ENCODE assay signal across 13 mouse cellular contexts in genomic region chr12:79609399-79610010, GRCm38 (mm10).
DNase-seq lines count a peak whose midpoint lies in the region; ATAC-seq lines count a peak whose summit lies in the region.
"Had no signal": no experiment of that assay in that cellular context is flagged by ENCODE, and none has a peak within 500 bp of the region (broad histone marks: within the 10 kb centered on the region; RNA-seq: fewer than 3 reads in every experiment).

No protein-coding gene starts in this region.

- H3K4me1 ChIP-seq in heart, embryonic 16.5 days (ENCODE audit: control insufficient read depth, insufficient read depth, low read length) = peaks cover 25% of the 10 kb centered on the region
- H3K4me1 ChIP-seq in neural tube, embryonic 12.5 days = peaks cover 11% of the 10 kb centered on the region
- peaks cover 79% of the 10 kb centered on the region for H3K4me1 ChIP-seq in liver, embryonic 13.5 days (replicated peaks)

- H3K27ac ChIP-seq in heart, embryonic 16.5 days (ENCODE audit: low read length) = 0 out of 2 replicates have a peak overlapping the region, but pooled peaks have one; percentile 9
- H3K27ac ChIP-seq in neural tube, embryonic 12.5 days = no peak overlapping the region
- peak overlapping the region; percentile 96 for H3K27ac ChIP-seq in liver, embryonic 13.5 days

- no peak for DNase-seq in heart, adult 8-10 months (ENCODE audit: low spot score)
- no peak for DNase-seq in neural tube, embryonic 10.5 days (ENCODE audit: extremely low spot score, low spot score)
- DNase-seq in liver, embryonic 13.5 days = no peak
- DNase-seq in lung, postnatal 14 days = no peak
- DNase-seq in cerebellum, adult 11 months = no peak
- DNase-seq in heart, adult 9 months (ENCODE audit: low spot score in 2 of 2) = no peak
- DNase-seq: cerebellum, postnatal 10 days; heart, adult 18-20 months; kidney, adult 18-20 months; lung, adult 18-20 months had no signal

- no peak overlapping the region for H3K4me3 ChIP-seq in heart, embryonic 16.5 days (ENCODE audit: low read length)
- H3K4me3 ChIP-seq in neural tube, embryonic 12.5 days = no peak overlapping the region
- no peak overlapping the region for H3K4me3 ChIP-seq in liver, embryonic 13.5 days (replicated peaks)

- H3K27me3 ChIP-seq in heart, embryonic 16.5 days (ENCODE audit: control insufficient read depth, insufficient read depth, low read length) = no peaks in the 10 kb centered on the region
- H3K27me3 ChIP-seq in neural tube, embryonic 12.5 days (replicated peaks) = no peaks in the 10 kb centered on the region
- no peaks in the 10 kb centered on the region for H3K27me3 ChIP-seq in liver, embryonic 13.5 days

- no peaks in the 10 kb centered on the region for H3K36me3 ChIP-seq in heart, embryonic 16.5 days (ENCODE audit: control insufficient read depth, insufficient read depth)
- no peaks in the 10 kb centered on the region for H3K36me3 ChIP-seq in neural tube, embryonic 12.5 days
- H3K36me3 ChIP-seq in liver, embryonic 13.5 days = no peaks in the 10 kb centered on the region

- no peak for ATAC-seq in heart, embryonic 16.5 days (replicated peaks; ENCODE audit: extremely low read depth, insufficient read depth, low FRiP score)
- peak; percentile 84; the same call in 1 of the 2 replicates for ATAC-seq in neural tube, embryonic 12.5 days (ENCODE audit: low FRiP score, low read depth)
- ATAC-seq in liver, embryonic 13.5 days (ENCODE audit: low read depth) = no peak

- H3K9ac ChIP-seq in heart, embryonic 16.5 days (ENCODE audit: low read length) = no peak overlapping the region
- H3K9ac ChIP-seq in neural tube, embryonic 12.5 days = no peak overlapping the region
- H3K9ac ChIP-seq in liver, embryonic 13.5 days = no peak overlapping the region

- H3K9me3 ChIP-seq in heart, embryonic 16.5 days (replicated peaks; ENCODE audit: control insufficient read depth, low read length) = no peaks in the 10 kb centered on the region
- H3K9me3 ChIP-seq in neural tube, embryonic 12.5 days = no peaks in the 10 kb centered on the region
- H3K9me3 ChIP-seq in liver, embryonic 13.5 days (replicated peaks) = no peaks in the 10 kb centered on the region
- H3K9me3 ChIP-seq: G1E had no signal

- H3K4me2 ChIP-seq in heart, embryonic 16.5 days (ENCODE audit: low read depth, low read length) = no peak overlapping the region
- H3K4me2 ChIP-seq in neural tube, embryonic 12.5 days (replicated peaks) = no peak overlapping the region
- no peak overlapping the region for H3K4me2 ChIP-seq in liver, embryonic 13.5 days

- WGBS in heart, embryonic 16.5 days = 85% methylated on average over 8 of the region's 8 CpGs
- 32% methylated on average over 8 of the region's 8 CpGs for WGBS in neural tube, embryonic 12.5 days
- 80% methylated on average over 8 of the region's 8 CpGs for WGBS in liver, embryonic 13.5 days (ENCODE audit: insufficient replicate concordance)
